17 mouse cellular contexts compared by ENCODE assay signal in genomic region chr2:166559531-166559930, GRCm38 (mm10).
DNase-seq lines count a peak whose midpoint lies in the region; ATAC-seq and TF ChIP-seq lines count a peak whose summit lies in the region.
"Had no signal": no experiment of that assay in that cellular context is flagged by ENCODE, and none has a peak within 500 bp of the region (broad histone marks: within the 10 kb centered on the region; RNA-seq: fewer than 3 reads in every experiment).

No protein-coding gene starts in this region.

- intact Hi-C loops in gastrocnemius, postnatal 36 days (cut with DNase I), result no loop called here
- intact Hi-C loops in left cerebral cortex, postnatal 36 days (cut with DNase I), result no loop called here

- TF ChIP-seq POLR2A in lung, adult 2 months (IDR thresholded peaks at IDR 0.05; ENCODE audit: borderline replicate concordance, extremely low read depth, low read depth, low read length), result no peak

- H3K27ac ChIP-seq in forebrain, embryonic 10.5 days, result peak overlapping the region; percentile 77
- H3K27ac ChIP-seq in forebrain, embryonic 16.5 days (ENCODE audit: low read length), result no peak overlapping the region
- peak overlapping the region; percentile 82 for H3K27ac ChIP-seq in limb, embryonic 10.5 days
- H3K27ac ChIP-seq in neural tube, embryonic 13.5 days (replicated peaks), result no peak overlapping the region
- H3K27ac ChIP-seq: forebrain, embryonic 13.5 days; liver, embryonic 13.5 days; macrophage had no signal

- peaks cover 62% of the 10 kb centered on the region for H3K4me1 ChIP-seq in forebrain, embryonic 10.5 days
- peaks cover 14% of the 10 kb centered on the region for H3K4me1 ChIP-seq in forebrain, embryonic 16.5 days (replicated peaks; ENCODE audit: control insufficient read depth, insufficient read depth, low read length)
- H3K4me1 ChIP-seq in lung, adult 2 months (ENCODE audit: control insufficient read depth, insufficient read depth, low read length), result no peaks in the 10 kb centered on the region
- peaks cover 62% of the 10 kb centered on the region for H3K4me1 ChIP-seq in limb, embryonic 10.5 days
- peaks cover 24% of the 10 kb centered on the region for H3K4me1 ChIP-seq in neural tube, embryonic 13.5 days (replicated peaks)
- H3K4me1 ChIP-seq: heart, embryonic 12.5 days had no signal

- no peak for ATAC-seq in forebrain, embryonic 16.5 days
- no peak for ATAC-seq in neural tube, embryonic 13.5 days (ENCODE audit: low read depth)
- ATAC-seq: forebrain, embryonic 13.5 days; Patski had no signal

- H3K27me3 ChIP-seq in forebrain, embryonic 10.5 days (ENCODE audit: poor library complexity, severe bottlenecking), result peaks cover 21% of the 10 kb centered on the region
- no peaks in the 10 kb centered on the region for H3K27me3 ChIP-seq in forebrain, embryonic 16.5 days (replicated peaks; ENCODE audit: control insufficient read depth, insufficient read depth, low read length)
- no peaks in the 10 kb centered on the region for H3K27me3 ChIP-seq in limb, embryonic 10.5 days (ENCODE audit: low read depth, poor library complexity, severe bottlenecking)
- peaks cover 21% of the 10 kb centered on the region for H3K27me3 ChIP-seq in neural tube, embryonic 13.5 days
- H3K27me3 ChIP-seq: heart, embryonic 12.5 days; liver, embryonic 13.5 days; Patski had no signal

- no peak overlapping the region for H3K9ac ChIP-seq in forebrain, embryonic 16.5 days (replicated peaks; ENCODE audit: low read depth, low read length)
- 0 out of 2 replicates have a peak overlapping the region, but pooled peaks have one; percentile 6 for H3K9ac ChIP-seq in neural tube, embryonic 13.5 days
- H3K9ac ChIP-seq: forebrain, embryonic 13.5 days; heart, embryonic 12.5 days; liver, embryonic 13.5 days had no signal

- no peak for TF ChIP-seq CTCF in lung, adult 2 months (IDR thresholded peaks at IDR 0.05; ENCODE audit: insufficient read depth, low read length)

- H3K4me3 ChIP-seq in forebrain, embryonic 10.5 days, result no peak overlapping the region
- H3K4me3 ChIP-seq in forebrain, embryonic 16.5 days (replicated peaks; ENCODE audit: low read length), result no peak overlapping the region
- H3K4me3 ChIP-seq in lung, adult 2 months (replicated peaks; ENCODE audit: extremely low read depth, low read depth, low read length), result no peak overlapping the region
- 0 out of 2 replicates have a peak overlapping the region, but pooled peaks have one; percentile 13 for H3K4me3 ChIP-seq in limb, embryonic 10.5 days
- H3K4me3 ChIP-seq in neural tube, embryonic 13.5 days, result no peak overlapping the region
- H3K4me3 ChIP-seq: forebrain, embryonic 13.5 days; heart, embryonic 12.5 days; liver, embryonic 13.5 days had no signal

- no peak for DNase-seq in forebrain, embryonic 10.5 days (ENCODE audit: extremely low spot score, low spot score)
- peak; percentile 28 for DNase-seq in lung, postnatal 36 days
- DNase-seq in lung, adult 2 months, result no peak
- no peak for DNase-seq in limb, embryonic 10.5 days (ENCODE audit: low spot score)
- DNase-seq in gastrocnemius, postnatal 36 days, result no peak
- no peak for DNase-seq in left cerebral cortex, postnatal 36 days (ENCODE audit: low spot score in 2 of 2)
- DNase-seq: cerebellum, adult 11-12 months; gastrocnemius, postnatal 25 days; kidney, adult 8-10 months; kidney, postnatal 4 days; liver, embryonic 13.5 days had no signal

- H3K36me3 ChIP-seq in forebrain, embryonic 10.5 days (replicated peaks), result no peaks in the 10 kb centered on the region
- no peaks in the 10 kb centered on the region for H3K36me3 ChIP-seq in forebrain, embryonic 16.5 days (ENCODE audit: control insufficient read depth, insufficient read depth)
- no peaks in the 10 kb centered on the region for H3K36me3 ChIP-seq in limb, embryonic 10.5 days
- H3K36me3 ChIP-seq in neural tube, embryonic 13.5 days, result no peaks in the 10 kb centered on the region
- H3K36me3 ChIP-seq: heart, embryonic 12.5 days; liver, embryonic 13.5 days had no signal

- no peaks in the 10 kb centered on the region for H3K9me3 ChIP-seq in forebrain, embryonic 10.5 days
- no peaks in the 10 kb centered on the region for H3K9me3 ChIP-seq in forebrain, embryonic 16.5 days (ENCODE audit: control insufficient read depth, low read length)
- H3K9me3 ChIP-seq in limb, embryonic 10.5 days (replicated peaks), result no peaks in the 10 kb centered on the region
- H3K9me3 ChIP-seq in neural tube, embryonic 13.5 days, result 0 out of 2 replicates have a peak, but pooled peaks cover 3% of the 10 kb centered on the region
- H3K9me3 ChIP-seq: forebrain, embryonic 13.5 days; heart, embryonic 12.5 days; liver, embryonic 13.5 days had no signal

- WGBS in forebrain, embryonic 10.5 days, result 24% methylated on average over 10 of the region's 10 CpGs
- WGBS in forebrain, embryonic 16.5 days, result 23% methylated on average over 10 of the region's 10 CpGs
- WGBS in lung, adult 2 months, result 38% methylated on average over 10 of the region's 10 CpGs
- 9% methylated on average over 10 of the region's 10 CpGs for WGBS in limb, embryonic 10.5 days
- WGBS in neural tube, embryonic 13.5 days, result 7% methylated on average over 10 of the region's 10 CpGs

- H3K4me2 ChIP-seq in forebrain, embryonic 16.5 days (ENCODE audit: low read length), result no peak overlapping the region
- no peak overlapping the region for H3K4me2 ChIP-seq in neural tube, embryonic 13.5 days
- H3K4me2 ChIP-seq: forebrain, embryonic 13.5 days; heart, embryonic 12.5 days; liver, embryonic 13.5 days had no signal

Comparison
In these comparisons a context has a peak if more than half of its experiments do, and no peak if none do; other contexts are left out.
1. H3K27ac ChIP-seq: peak in forebrain, embryonic 10.5 days (single experiment) and limb, embryonic 10.5 days (single experiment); none in forebrain, embryonic 16.5 days (single experiment) and neural tube, embryonic 13.5 days (single experiment).